Mouse (Mus musculus) spleen, postnatal 36 days (tissue): ENCODE results near the gene Aldh3b1.

Source experiments
- DNase-seq, 2 experiments: peaks; one replicate each; pipeline ENCODE4 v3.0.0; 2022; ENCODE audit warnings: low spot score in 2 of 2, mixed read lengths in 1 of 2

Aldh3b1 gene

DNA sequence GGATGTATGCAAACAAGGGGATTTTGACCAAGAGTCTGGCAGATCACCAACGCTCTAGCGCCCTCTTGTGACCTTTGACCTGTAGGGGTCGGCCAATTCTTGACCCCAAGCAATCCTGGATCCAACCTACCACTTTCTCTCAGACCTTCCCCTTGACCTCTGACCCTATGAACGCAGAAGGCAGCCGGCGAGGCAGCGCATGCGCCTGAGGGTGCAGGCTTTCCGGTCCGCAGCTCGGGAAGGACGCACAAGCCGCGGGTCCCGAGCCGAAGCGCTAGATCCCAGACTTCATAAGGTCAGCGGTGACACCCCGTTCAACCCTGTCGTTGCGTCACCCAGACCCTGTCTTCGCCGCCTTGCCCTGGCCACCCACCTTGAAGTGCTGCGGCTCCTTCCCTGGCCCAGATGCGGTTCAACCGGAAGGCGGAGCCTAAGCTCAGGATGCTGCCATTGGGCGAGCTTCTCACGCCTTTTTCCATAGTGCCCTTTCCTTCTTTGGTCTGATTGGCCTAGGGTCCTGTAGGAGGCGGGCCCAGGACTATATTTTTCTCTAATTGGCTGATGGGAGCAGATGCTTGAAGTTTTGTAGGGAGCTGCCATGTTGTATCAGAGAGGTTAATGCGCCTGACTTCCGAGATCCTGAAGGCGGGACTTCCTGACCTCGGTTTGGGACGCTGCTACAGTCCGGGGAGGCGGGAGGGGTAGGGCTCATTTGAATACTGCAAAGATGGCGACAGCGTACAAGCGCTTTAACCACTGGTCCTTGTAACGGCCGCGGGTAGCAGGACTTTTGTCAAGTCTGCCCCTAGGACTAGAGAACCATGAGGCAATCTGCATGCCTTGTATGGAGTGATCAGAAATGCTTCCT is 17.0 kb downstream of the Aldh3b1 start, which contains the start of gene Ndufs8:
Ndufs8 (minus strand) TSS at position 438 of the 868 bp plus-strand sequence.
- DNase-seq, result peak; percentile 96 to 98

DNA sequence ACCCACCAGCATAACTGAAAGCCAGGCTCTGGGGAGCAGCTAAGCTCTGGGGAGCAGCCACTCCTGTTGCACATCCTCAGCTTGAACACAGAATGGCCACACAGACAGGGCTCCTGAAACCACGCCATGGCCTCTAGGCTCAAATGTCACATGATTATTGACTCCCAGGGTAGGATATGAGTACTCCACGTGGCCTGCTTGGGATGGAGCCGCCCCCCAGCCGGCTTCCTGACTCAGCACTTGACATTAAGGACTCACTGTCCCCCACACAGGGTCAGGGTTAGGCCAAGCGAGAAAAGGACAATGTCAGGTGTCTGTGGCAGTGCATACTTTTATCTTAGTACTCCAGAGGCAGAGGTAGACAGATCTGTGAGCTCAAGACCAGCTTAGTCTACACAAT is 19.4 kb downstream of the Aldh3b1 start:
- no peak for DNase-seq

GRCm38 (mm10) chr19:3907876-3908660 is 21.5 kb downstream of the Aldh3b1 start:
- DNase-seq, result no peak

- peak; percentile 77 to 78 for DNase-seq
Observed at GRCm38 (mm10) chr19:3906795-3907786, 22.5 kb downstream of the Aldh3b1 start, which contains the start of gene Tcirg1. Gene Tcirg1 (minus strand): TSS chr19:3907133.

DNA sequence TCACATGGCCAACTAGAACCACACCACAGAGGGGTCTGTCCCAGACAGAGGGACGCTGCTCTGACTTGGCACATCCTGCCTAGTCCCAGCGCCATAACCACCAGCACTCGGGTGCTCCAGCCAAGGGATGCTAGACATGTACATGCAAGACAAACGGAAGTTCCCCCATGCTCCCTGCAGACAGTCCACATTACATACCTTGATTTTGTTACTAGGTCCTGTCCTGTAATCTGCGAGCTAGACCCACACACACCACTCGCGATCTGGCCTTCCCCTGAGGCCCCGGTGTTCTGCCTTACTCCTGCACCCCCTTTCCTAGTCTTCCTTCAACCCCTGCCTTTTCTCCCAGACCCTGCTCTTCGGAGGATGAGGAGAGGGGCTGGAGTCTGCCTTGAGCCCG is 23.3 kb downstream of the Aldh3b1 start:
- no peak for DNase-seq

GRCm38 (mm10) chr19:3905261-3905969 is 24.2 kb downstream of the Aldh3b1 start:
- DNase-seq, result peak in 1 of 2 experiments; percentile 45

- no peak for DNase-seq
Observed at GRCm38 (mm10) chr19:3904363-3904675, 25.3 kb downstream of the Aldh3b1 start.

GRCm38 (mm10) chr19:3903648-3904362 is 25.8 kb downstream of the Aldh3b1 start:
- no peak for DNase-seq

- DNase-seq, result no peak
Observed at GRCm38 (mm10) chr19:3902966-3903365, 26.6 kb downstream of the Aldh3b1 start.

GRCm38 (mm10) chr19:3899618-3900017 is 30.0 kb downstream of the Aldh3b1 start:
- DNase-seq, result no peak

- peak; percentile 67 to 71 for DNase-seq
Observed at GRCm38 (mm10) chr19:3898952-3899351, 30.7 kb downstream of the Aldh3b1 start.

DNA sequence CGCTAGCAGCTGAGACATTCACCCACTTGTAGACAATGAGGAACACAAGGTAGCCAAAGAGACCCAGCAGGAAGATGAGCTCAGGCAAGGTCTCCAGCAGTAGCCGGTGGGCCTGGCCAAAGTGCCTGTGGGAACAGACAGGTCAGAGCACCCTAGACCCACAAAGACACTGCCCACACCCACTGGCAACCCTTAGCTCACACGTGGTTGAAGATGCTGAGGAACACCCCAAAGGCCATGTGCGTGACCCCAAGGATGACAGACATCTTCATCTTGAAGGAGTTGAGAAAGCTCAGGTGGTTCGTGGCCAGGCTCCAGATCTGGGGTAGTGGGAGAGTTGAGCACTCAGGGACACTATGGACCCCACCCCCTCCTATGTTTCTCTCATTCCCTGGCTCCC is 32.1 kb downstream of the Aldh3b1 start:
- no peak for DNase-seq

DNA sequence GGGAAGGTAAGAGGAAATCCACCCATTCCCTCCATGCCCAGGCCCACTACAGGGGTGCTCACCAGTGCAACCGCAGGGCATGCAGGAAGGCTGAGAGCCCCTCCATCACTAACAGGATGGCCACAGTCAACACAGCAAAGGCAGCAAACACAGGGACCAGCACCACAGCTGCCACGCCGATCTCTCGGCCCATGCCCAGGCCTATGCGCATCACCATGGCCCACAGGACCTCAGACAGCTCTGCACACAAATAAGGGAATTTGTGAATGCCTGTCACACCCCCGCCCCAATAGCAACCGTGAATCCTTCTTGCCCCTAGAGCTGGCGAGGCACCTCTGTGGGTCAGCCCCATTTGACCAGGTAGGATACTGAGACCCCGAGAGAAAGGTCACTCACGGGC is 33.4 kb downstream of the Aldh3b1 start:
- DNase-seq, result no peak

DNA sequence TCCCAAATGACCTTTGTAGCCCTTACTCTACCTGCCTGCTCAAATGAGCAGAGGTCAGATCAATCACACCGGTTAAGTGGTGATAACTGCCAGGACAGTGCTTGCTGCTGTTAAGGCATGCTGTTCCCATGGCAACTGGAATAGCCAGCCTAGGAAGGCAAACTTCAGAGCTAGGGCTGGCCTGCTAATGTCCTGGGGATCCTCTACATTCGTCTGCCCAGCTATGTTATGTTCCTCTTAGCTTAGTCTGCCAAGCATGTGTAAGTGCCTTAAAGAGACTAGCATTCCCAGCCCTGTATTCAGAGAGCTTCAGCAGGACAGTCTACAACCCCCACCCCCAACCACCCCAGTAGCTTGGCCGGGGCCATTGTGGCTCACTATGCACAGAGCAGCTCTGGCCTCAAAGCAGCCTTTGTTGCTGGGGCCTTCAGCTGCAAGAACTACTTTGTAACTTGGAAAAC is 34.4 kb downstream of the Aldh3b1 start:
- no peak for DNase-seq

GRCm38 (mm10) chr19:3894294-3894693 is 35.3 kb downstream of the Aldh3b1 start:
- no peak for DNase-seq

GRCm38 (mm10) chr19:3893545-3894116 is 36.0 kb downstream of the Aldh3b1 start:
- DNase-seq, result no peak

DNA sequence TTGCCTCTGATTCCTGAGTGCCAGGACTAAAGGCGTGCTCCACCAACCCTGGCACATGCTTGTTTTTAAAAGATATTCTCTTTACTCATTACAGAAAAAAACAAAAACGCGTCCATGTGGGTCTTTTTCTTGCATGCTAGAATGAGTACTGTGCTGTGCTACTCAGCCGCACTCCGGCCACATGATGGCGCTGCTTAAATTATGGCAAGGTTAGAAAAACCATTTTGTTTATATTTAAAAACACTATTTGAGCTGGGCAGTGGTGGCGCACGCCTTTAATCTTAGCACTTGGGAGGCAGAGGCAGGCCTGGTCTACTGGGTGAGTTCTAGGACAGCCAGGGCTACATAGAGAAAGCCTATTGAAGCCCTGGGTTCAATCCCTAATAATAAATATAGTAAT is 39.4 kb downstream of the Aldh3b1 start:
- DNase-seq, result peak in 1 of 2 experiments; percentile 43

DNA sequence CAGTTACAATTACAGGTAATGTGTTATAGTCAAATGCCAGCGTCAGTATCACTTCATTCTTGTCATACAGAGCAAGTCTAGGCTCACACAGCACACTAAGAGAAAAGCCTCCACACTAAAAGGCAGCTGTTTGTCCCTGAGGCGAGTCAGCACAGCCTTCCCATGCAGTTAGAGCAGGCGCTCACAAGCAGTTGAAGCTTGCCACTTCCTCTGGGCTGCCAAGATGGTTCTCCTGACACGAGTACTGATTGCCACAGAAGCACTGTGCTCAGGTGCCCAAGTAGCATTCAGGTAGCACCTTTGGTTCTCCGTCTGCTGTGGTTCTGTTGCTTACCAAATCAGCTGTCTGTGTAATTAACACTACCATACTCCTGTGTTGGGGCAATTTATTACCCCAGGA is 40.5 kb downstream of the Aldh3b1 start:
- no peak for DNase-seq

DNA sequence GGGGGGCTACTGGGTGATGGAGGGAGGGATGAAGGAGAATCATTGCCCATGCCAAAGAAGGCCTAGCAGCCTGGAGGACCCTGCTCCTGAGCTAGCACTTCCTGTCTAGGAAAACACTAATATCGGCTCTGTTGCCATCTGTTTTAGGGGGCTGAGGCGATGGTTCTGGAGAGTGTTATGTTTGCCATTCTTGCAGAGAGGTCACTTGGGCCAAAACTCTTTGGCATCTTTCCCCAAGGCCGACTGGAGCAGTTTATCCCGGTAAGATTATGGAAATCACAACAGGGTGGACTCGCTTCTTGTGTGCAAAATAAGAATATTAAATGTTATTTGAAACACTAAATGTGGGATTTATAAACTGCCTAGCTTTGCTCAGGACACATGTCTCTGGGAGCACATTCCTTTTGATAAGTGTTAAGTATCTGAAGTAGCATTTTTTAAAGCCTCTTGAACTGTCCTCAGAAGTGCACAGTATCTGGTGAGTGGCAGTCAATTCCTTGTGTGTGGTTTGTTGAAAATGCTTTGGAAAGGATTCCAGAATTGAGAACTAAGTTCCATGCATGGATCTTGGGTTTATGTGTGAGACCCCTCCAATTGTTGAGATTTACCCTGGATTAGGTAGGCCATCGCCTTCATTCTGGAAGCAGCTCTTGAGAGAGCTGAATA is 45.1 kb downstream of the Aldh3b1 start:
- no peak for DNase-seq
